In the genomic region with DNA sequence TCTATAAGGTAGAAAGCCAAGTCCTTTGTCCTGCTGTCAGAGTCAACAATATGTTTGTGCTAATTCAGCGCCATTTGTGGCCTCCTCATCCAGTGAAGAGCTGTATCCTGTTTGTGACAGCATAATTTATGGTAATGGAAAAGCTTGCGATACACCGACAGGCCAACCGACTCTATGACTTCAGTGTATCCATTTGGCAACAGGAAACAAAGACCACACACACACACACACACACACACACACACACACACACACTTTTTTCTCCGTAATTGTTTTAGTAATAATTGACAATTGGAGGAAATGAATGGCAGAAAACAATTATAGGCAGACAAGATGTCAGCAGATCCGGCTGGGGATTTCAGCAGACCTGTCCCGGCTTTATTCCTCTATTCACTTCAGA, we compare ENCODE assay signal across 11 mouse cellular contexts. TPM values are rescaled to one million over a fixed set of nuclear protein-coding genes. Genes with fewer than 3 reads are reported as not detected.
A peak's percentile ranks its signal among the peaks of the same experiment; 100 is the strongest.
DNase-seq lines count a peak whose midpoint lies in the region; ATAC-seq lines count a peak whose summit lies in the region.
"Had no signal": no experiment of that assay in that cellular context is flagged by ENCODE, and none has a peak within 500 bp of the region (broad histone marks: within the 10 kb centered on the region; RNA-seq: fewer than 3 reads in every experiment).

No protein-coding gene starts in this region.

- WGBS in liver, embryonic 16.5 days (ENCODE audit: insufficient replicate concordance) = 34% methylated on average over 7 of the region's 7 CpGs
- 36% methylated on average over 7 of the region's 7 CpGs for WGBS in neural tube, embryonic 13.5 days

- no peak overlapping the region for H3K4me3 ChIP-seq in liver, embryonic 16.5 days (ENCODE audit: low read depth, low read length)
- no peak overlapping the region for H3K4me3 ChIP-seq in neural tube, embryonic 13.5 days
- H3K4me3 ChIP-seq: heart, embryonic 15.5 days had no signal

- H3K9ac ChIP-seq in liver, embryonic 16.5 days (ENCODE audit: low read depth, low read length) = no peak overlapping the region
- no peak overlapping the region for H3K9ac ChIP-seq in neural tube, embryonic 13.5 days
- H3K9ac ChIP-seq: heart, embryonic 15.5 days had no signal

- no peaks in the 10 kb centered on the region for H3K9me3 ChIP-seq in liver, embryonic 16.5 days (replicated peaks; ENCODE audit: control insufficient read depth, low read length)
- no peaks in the 10 kb centered on the region for H3K9me3 ChIP-seq in neural tube, embryonic 13.5 days
- H3K9me3 ChIP-seq: heart, embryonic 15.5 days had no signal

- no peak overlapping the region for H3K4me2 ChIP-seq in liver, embryonic 16.5 days (ENCODE audit: low read depth, low read length)
- H3K4me2 ChIP-seq in neural tube, embryonic 13.5 days = no peak overlapping the region
- H3K4me2 ChIP-seq: heart, embryonic 15.5 days had no signal

- H3K4me1 ChIP-seq in liver, embryonic 16.5 days (ENCODE audit: control insufficient read depth, low read depth, low read length) = no peaks in the 10 kb centered on the region
- H3K4me1 ChIP-seq in neural tube, embryonic 13.5 days (replicated peaks) = peaks cover 24% of the 10 kb centered on the region

- peak; percentile 35; the same call in 1 of the 2 replicates for ATAC-seq in liver, embryonic 16.5 days (ENCODE audit: low read depth)
- 0 out of 2 replicates have a peak, but pooled peaks have one; percentile 32 for ATAC-seq in neural tube, embryonic 13.5 days (ENCODE audit: low read depth)
- ATAC-seq: Patski had no signal

- H3K27me3 ChIP-seq in liver, embryonic 16.5 days (ENCODE audit: control insufficient read depth, insufficient read depth, low read depth, low read length) = no peaks in the 10 kb centered on the region
- no peaks in the 10 kb centered on the region for H3K27me3 ChIP-seq in neural tube, embryonic 13.5 days
- H3K27me3 ChIP-seq: heart, embryonic 15.5 days; Patski had no signal

- no peak for DNase-seq in liver
- DNase-seq in heart, postnatal 10 days = peak; percentile 40 to 42
- DNase-seq in kidney, postnatal 10 days = peak; percentile 45
- DNase-seq in adipocyte (ENCODE audit: low spot score) = no peak
- DNase-seq in left cerebral cortex, adult 8-10 months (ENCODE audit: low spot score in 2 of 2) = no peak
- DNase-seq: right cerebral cortex, postnatal 4 days; thymus, postnatal 4 days had no signal

- intact Hi-C loops in heart, postnatal 10 days (cut with DNase I) = no loop called here

- H3K36me3 ChIP-seq in liver, embryonic 16.5 days (ENCODE audit: control insufficient read depth, insufficient read depth) = no peaks in the 10 kb centered on the region
- H3K36me3 ChIP-seq in neural tube, embryonic 13.5 days = no peaks in the 10 kb centered on the region
- H3K36me3 ChIP-seq: heart, embryonic 15.5 days had no signal

- no peak overlapping the region for H3K27ac ChIP-seq in liver, embryonic 16.5 days (ENCODE audit: low read length)
- peak overlapping the region; percentile 72 for H3K27ac ChIP-seq in neural tube, embryonic 13.5 days (replicated peaks)

RNA-seq across cellular contexts. Expression of a gene that starts 4.9 kb away (rescaled TPM):
- polyA plus RNA-seq in liver, embryonic 16.5 days (2015; fragmentation: Nextera tagmentation; extraction: Ambion mirVana) = 3.8 and 4.4 TPM in 2 replicates
- 10 to 100 TPM; 46.1 to 67.9 TPM for total RNA-seq in heart, postnatal 10 days (2021)
- 6.0 and 12.5 TPM in 2 replicates for polyA plus RNA-seq in neural tube, embryonic 13.5 days (2015; fragmentation: Nextera tagmentation; extraction: Ambion mirVana)
- total RNA-seq in left cerebral cortex, adult 8-10 months (2022) = 10 to 100 TPM; 13.3 to 23.8 (median 18.6) TPM

Comparison
In these comparisons a context has a peak if more than half of its experiments do, and no peak if none do; other contexts are left out.
1. DNase-seq: peak in heart, postnatal 10 days (2 of 2) and kidney, postnatal 10 days (single experiment); none in liver (single experiment), adipocyte (single experiment) and left cerebral cortex, adult 8-10 months (0 of 2).